Mouse (Mus musculus) layer of hippocampus, postnatal 25 days (tissue): ENCODE results near the gene Hivep1. TPM values are rescaled to one million over a fixed set of nuclear protein-coding genes. Genes with fewer than 3 reads are reported as not detected.

Experiments
- DNase-seq, 2 experiments: peaks; one replicate each; pipeline ENCODE4 v3.0.0; 2022; ENCODE audit warnings: mixed read lengths in 2 of 2, low spot score in 1 of 2; ENCODE audit errors: extremely low spot score in 1 of 2
- total RNA-seq, 2 experiments: library from RNA; stranded (reverse); gene quantifications; 2 replicates each; pipeline ENCODE4 v1.2.3; 2021

Hivep1 gene
- total RNA-seq, 2 experiments from 2014 or later, result 23.3 to 28.0 TPM

DNA sequence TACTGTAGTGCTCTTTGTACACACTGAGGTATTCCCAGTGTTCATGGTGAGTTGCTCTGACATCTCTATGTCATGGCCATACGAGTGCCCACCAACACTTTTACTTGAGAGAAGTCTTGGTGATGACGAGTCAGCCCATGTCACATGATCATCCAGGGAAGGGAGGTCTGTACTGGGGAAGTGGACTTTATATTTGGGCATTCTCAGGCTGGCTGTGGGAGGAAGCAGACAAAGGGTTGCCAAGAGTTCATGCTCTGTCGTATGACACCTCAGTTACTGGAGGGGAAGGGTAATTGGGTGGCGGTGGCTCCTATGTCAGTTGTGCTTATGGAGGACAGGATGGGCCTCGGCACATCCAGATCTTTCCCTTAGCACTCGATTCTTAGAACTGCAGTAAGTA is 21.5 kb downstream of the Hivep1 start:
- DNase-seq, result no peak

DNA sequence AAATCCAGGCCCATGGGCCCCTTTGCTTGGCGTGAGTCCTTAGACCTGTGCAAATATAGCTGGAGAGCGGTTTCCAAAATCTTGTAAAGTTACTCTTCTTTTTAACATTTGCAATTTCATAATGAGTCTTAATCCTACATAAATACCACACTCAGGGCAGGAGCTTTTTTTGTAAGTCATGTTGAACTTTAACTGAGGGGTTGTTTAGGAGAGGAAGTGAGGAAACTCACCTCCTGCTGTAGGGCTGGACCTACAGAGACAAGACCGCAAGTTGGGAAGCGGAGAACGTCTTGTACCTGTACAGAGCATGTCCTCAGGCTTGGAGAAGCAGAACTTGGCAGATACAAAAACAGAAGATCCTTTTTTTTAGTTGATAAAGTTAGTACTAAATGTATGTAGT is 23.7 kb downstream of the Hivep1 start:
- no peak for DNase-seq

DNA sequence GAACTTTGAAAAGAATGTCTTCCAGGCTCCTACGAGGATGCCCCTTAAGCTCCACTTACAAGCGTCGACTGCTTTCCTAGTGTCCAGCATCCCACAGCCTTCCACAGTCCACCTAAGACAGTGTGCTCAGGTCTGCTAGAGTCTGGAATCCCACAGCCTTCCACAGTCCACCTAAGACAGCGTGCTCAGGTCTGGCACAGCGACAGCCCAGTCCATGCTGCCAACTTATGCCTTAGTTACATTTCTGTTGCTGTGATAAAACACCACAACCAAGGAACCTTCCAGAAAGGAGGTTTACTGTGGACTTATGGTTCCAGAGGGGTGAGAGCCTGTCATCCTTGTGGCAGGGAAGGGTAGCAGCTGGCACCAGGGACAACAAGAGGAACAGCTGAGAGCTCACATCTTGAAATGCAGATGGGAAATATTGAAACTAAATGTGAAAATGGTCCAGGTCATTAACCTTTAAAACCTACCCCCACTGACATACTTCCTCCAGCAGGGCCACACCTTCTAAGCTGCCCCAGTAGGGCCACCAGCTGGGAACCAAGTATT is 25.0 kb downstream of the Hivep1 start:
- DNase-seq, result no peak

DNA sequence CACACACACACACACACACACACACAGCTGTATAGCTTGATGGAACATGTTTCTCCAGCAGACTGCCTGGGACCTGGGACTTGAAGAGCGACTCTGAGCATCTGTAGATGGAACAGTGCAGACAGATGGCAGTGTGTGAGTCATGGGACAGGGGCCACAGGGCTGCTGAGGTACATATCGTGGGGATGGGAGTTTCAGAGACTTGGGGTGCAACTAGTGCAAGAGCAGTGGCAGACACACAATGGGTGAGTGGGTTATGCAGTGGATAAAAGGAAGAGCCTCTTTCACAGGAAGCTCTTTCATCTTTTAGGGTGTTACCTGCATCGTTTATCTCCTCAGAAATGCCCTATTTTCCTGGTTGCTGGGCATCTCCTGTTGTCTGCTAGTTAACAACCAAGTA is 25.8 kb downstream of the Hivep1 start:
- DNase-seq, result no peak

DNA sequence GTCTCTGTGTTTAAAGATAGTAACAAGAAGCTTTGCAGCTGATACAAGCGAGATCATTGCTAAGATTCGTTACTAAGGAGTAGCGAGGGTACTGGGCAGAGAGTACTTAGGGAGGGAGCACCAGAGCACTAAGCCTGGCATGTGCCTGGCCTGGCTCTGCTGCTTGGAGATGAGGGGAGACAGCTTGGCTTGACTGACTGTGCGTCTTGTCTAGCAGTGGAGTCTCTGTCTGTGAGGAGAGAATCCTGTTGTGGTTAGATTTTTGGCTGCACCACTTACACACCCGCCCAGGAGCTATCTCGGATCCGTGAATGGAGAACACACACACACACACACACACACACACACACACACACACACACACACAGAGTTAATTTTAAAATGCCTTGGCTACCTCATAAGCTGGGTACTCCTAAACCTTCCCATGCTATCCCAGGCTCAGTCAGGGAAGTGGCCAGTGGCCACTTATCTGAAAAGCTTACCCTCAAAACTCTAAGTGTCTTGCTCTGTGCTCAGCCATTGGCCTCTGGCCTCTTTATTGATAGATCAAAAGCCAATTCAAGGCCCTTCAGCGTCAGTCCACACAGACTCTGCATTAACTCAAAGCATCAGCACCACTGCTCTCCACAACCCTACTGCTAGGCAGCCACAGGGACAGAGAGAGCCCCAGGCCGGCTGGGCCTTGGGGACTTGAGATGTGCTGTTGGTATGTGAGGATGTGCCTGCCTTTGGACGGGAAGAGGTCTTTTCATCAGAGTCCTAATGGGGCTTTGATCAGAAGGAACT is 28.5 kb downstream of the Hivep1 start:
- no peak for DNase-seq

DNA sequence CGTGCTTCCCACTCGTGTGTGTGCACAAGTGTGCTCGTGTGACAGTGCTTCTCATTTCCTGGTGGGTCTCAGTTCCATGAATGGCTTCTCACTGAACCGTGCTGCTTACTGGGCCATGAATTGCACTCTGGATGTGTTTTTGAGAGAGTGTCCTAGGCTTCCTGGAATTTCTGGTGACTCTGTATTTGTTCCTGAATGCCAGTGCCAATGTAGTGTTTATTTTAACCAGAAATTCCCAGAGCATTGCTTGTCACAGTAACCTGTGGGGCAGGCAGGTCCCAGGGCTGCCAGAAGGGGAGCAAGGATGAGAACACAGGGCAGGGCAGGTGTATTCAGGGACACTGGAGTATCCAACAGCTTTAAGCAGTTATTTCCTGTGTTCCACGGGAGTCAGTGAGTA is 36.5 kb downstream of the Hivep1 start:
- DNase-seq, result no peak

DNA sequence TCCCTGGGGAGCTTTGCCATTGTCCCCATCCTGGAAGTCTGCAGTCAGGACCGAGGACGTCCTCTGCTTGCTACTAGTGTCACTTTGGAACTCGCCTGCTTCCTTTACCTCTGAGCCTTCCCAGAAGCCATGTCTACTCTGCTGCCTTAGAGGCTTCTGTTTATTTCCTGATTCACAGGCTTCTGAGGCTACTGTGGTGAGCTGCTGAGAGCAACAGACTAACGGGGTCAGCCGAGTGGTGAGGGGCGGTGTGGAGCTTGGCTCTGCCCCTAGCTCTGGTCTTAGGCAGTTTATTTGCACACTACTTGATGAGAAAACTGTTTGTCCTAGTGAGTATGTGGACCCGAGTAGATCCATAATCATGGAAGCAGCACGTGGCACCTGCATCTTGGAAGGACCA is 37.2 kb downstream of the Hivep1 start:
- no peak for DNase-seq

DNA sequence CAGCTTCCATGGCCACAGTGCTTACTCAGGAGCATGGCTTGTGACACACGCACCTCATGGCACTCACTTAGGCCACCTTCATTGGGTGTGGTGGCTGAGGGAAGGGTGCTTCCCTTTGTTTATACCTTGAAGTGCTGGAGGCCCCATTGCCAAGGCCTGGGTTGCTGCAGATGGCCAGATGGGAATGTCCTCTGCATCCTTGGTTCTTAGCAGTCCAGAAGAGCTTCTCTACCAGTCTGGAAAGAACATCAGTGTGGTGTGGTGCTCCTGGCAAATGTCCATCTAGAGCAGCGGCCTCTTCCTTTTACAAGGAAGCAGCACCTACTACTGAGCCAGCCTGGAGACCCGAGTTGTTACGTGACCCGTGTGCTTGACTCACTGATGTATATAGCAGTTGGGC is 38.9 kb downstream of the Hivep1 start:
- DNase-seq, result no peak

DNA sequence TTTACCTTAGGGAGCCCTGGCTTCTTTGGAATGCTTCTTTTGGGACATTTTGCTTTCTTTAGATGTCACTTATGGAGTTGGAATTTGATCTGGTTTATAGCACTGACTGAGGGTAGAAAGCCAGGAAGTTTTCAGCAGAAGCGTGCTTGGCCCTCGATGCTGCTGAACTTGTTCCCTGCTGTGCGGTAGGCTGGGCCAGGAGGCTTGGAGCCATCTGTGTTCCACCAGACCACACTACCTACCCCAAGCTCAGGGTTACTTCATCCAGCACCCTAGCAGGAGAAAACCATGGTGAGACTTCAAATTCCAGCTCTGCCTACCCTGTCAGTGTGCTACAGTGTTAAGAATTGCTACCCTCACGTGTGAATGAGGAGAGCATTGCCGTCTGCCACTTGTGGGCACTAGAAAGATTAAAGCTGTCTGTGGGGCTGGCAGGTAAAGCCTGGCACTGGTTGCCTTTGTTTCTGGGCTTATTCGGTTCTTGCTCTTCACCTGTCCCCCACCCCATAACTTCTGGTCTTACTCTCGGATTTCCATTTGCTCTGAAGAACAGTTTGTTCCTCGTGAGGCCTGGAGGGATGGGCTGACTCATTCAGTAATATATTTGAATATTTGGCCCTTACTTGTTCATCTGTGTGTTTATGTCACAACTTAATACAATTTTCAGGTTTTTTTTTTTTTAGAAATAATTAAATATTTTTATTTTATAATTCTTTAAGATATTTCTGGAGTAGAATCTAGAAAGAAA is 40.7 kb downstream of the Hivep1 start:
- DNase-seq, result no peak

DNA sequence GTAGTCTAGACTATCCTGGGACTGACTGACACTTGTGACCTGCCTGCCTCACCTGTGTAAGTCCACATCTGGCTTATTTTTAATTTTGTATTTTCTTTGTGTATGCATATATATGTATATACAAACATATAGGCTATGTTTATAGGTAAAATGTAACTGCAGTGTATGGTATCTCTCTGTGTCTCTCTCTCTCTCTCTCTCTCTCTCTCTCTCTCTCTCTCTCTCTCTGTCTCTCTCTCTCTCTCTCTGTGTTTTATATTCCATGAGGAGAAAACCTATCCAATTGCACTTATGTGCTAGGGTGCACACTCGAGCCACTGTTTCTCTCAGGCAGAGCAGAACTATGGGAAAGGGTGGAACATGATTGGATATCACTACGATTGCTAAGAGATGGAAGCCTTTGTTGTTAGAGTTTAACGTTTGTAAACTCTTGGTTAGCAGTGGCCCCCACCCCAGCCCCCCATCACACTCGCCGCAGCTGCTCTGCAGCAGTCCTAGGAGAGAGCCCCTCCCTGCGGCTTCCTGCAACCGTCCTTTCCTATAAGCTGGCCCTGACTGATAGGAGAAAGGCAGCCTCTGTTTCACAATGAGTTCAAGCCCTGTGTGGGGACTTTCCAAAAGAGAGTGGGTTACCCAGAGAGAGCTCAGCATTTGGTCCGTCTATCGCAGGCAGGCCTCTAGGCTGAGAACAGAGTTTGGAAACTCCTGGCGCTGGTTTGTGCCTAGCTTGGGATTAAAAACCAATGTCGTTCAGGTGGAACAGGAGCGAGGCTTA is 41.6 kb downstream of the Hivep1 start:
- DNase-seq, result no peak

DNA sequence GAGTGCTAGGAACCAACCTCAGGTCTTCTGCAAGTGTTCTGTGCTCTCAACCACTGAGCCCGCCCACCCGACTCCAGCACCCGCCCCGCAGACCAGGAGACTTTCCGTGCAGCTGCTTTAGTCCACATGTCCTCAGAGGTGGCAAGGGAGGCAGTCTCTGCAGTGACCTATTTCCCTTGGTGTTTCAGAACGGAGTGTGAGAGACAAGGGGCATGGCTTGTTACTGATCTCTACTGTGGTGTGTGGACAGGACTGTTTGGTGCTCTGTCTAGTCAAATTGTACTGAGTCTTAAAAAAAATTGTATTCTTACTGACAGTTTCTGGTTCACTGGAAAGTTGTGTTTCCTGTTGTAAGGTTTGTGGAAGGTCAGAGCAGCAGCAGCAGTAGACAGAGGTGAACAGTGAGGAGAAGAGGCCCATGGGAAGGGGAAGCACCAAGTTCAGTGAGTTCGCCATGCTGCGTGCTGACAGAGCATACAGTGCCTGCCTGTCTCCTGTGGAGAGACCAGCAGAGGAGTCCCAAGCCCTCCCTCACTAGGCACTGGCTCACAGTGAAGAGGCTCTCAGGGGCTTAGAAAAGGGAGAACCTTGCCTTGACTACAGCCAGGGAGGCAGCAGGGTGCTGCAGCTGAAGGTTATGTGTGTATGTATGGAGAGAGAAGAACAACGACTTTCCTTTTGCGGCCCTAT is 44.1 kb downstream of the Hivep1 start:
- DNase-seq, result no peak

DNA sequence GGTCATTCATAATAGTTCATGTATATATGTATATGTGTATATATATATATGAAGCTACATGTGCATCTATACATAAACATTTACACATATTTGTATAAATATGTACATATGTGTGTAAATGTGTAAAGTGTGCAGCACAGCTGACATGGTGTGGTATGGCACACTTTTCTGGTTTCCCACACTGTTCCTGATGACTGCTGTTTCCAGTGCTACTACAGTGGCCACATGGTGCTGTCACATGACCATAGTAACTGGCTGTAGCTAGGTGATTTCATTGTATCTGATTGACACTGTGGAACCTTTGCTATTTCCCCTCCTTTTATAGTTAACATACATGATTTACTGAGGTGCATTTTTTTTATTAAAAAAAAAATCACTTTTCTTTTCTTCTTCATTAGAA is 45.3 kb downstream of the Hivep1 start:
- no peak for DNase-seq

DNA sequence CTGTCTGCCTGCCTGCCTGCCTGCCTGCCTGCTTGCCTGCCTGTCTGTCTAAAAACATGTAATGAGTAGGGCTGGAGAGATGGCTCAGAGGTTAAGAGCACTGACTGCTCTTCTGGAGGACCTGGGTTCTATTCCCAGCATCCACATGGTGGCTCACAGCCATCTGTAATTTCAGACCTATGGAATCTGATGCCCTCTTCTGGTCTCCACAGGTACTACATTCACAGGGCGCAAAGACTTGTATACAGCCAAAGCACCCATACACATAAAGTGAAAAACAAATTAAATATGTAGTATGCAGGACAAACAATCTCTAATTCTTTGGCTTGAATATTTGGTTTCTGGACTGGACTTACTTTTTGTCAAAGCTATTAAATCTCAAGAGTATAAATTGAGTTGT is 46.7 kb downstream of the Hivep1 start:
- no peak for DNase-seq

DNA sequence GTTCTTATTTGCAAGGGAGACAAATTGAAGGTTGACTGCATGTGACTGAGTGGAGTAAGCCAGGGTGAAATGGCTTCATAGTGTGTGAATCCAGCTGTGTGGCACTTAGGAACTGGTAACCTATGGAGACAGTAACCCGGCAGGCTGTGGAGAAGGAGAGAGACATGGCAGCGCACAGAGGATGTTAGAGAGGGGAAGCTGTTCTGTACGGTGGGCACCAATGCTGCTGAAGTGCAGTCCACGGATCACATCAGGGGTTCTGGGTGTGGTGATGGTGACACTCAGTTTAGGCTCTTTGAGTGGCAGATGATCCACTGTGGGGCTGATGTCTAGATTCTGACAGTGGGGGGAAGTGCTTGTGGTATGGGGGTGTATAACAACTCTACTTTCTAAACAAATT is 47.7 kb downstream of the Hivep1 start:
- no peak for DNase-seq

DNA sequence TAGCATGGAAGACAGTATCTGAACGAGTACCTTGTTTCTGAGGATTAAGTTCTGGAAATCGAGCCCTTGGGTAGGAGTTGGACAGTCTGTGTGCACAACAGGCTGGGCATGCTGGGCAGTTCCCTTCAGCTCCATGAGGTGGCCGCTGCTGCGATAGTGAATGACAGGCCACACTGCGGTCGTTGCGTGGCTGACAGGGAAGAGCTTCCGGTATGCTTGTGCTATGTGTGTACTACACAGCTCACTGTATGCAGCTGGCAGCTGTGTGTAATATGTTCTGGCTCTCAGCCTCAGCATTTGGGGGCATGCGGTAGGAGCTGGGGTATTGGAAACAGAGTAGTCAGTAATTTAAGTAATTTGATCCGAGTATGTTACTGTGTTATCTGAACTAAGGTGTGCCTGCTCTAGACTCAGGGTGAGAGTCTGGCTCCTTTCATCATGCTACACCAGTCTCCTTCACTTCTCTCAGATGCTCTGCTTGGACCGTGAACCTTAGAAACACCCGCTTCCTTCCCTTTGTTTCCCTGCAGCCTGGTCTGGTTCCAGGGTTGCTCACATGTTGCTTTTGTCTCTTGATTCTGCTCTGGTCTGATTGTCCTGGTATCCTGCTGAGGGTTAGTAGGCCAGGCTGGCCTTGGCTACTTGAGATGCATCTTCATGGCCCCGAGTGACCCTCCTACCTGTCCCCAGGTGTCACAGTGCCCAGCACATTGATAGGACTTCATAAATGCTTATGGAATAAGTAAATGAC is 49.8 kb downstream of the Hivep1 start:
- no peak for DNase-seq

DNA sequence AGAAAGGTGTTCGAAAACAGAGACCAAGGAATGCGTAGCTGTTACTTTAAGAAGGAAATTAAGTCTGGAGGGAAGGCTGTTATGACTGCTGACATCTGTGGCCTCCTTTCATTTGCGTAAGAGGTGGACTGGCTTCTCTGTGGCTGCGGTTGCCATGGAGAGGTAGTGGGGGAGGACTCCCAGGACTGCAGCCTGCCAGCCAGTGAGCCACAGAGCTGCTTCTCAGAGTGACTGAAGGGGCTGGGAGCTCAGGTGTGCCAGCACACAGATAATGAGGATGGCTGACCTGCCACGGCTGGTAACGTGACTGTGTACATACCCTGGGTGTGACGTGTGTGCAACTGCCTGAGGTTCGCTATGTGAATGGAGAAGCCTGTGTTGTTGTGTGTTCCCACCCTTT is 51.2 kb downstream of the Hivep1 start:
- peak; percentile 28 to 42 for DNase-seq

DNA sequence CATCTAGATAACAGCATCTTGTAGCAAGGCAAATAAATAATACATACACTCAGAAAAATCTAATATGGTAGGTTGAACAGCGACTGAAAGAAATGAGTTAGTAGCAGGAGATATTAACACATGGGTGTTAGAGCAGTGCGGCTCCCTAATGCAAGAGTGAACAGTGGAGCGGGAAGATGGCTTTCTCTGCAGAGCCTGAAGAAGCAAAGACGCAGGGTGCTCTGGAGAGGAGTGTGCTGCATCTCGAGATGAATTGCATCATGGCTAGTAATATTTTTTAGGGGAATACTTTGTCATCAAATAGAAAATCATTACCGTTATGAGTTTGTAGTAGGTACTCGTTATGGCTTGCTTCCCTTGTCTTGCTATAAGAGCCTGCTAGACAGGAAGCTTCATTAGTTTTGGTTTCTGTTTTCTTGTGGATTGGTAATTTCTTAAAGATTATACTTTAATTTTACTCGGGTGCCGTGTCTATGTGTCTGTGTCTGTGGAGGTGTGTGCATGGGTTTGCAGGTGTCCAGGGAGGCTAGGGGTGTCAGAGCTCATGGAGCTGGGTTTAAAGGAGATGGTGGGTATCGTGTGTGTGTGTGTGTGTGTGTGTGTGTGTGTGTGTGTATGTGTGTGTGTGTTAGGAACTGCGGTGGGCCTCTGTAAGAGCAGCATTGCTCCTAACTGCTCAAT is 51.8 kb downstream of the Hivep1 start:
- DNase-seq, result no peak

DNA sequence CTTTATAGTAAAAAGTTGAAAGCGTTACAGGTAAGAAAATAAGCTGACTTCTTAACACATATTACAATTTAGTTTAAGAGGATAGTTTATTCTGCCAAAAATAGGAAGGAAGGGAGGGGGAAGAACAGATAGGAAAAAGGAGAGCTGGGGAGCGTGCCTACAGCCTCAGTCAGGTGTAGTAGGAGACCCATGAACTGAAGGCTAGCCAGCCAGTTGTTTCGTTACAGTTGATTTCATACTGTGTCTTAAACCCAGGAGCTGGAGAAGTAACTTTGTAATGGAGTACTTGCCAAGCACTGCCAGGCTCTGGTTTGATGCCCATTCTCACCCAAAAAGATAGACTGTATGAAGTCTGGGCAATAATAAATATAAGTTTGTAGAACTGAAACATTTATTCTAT is 52.5 kb downstream of the Hivep1 start:
- DNase-seq, result no peak
